Mouse (Mus musculus): ENCODE results near the gene Meox1. TPM values are rescaled to one million over a fixed set of nuclear protein-coding genes. Genes with fewer than 3 reads are reported as not detected.

The Meox1 gene
- total RNA-seq (2022), result 1 to 10 TPM; 3.7 to 6.6 (median 6.3) TPM

GRCm38 (mm10) chr11:101894204-101894603 lies at the start of gene Meox1:
Gene Meox1 (minus strand): TSS chr11:101894374.
- DNase-seq (ENCODE audit: low spot score), result no peak

- DNase-seq (ENCODE audit: low spot score), result no peak
These were observed 48.9 kb upstream of the Meox1 start for GRCm38 (mm10) chr11:101943055-101943454.

- DNase-seq (ENCODE audit: low spot score), result no peak
These were observed 42.9 kb upstream of the Meox1 start for GRCm38 (mm10) chr11:101937108-101937507.

- no peak for DNase-seq (ENCODE audit: low spot score)
These were observed 42.2 kb upstream of the Meox1 start for GRCm38 (mm10) chr11:101936421-101936820.

- DNase-seq (ENCODE audit: low spot score), result no peak
These were observed 41.6 kb upstream of the Meox1 start for GRCm38 (mm10) chr11:101935743-101936142.

- DNase-seq (ENCODE audit: low spot score), result no peak
These were observed 37.8 kb upstream of the Meox1 start for GRCm38 (mm10) chr11:101931978-101932377.

- DNase-seq (ENCODE audit: low spot score), result no peak
These were observed 34.0 kb upstream of the Meox1 start for GRCm38 (mm10) chr11:101928030-101928762.

- no peak for DNase-seq (ENCODE audit: low spot score)
These were observed 32.9 kb upstream of the Meox1 start for GRCm38 (mm10) chr11:101926951-101927589.

- DNase-seq (ENCODE audit: low spot score), result no peak
These were observed 31.5 kb upstream of the Meox1 start for GRCm38 (mm10) chr11:101925636-101926035.

GRCm38 (mm10) chr11:101924441-101924976 lies 30.3 kb upstream of the Meox1 start:
- no peak for DNase-seq (ENCODE audit: low spot score)

GRCm38 (mm10) chr11:101923988-101924387 lies 29.8 kb upstream of the Meox1 start:
- DNase-seq (ENCODE audit: low spot score), result no peak

- peak; percentile 46 for DNase-seq (ENCODE audit: low spot score)
These were observed 27.3 kb upstream of the Meox1 start for GRCm38 (mm10) chr11:101921361-101921952.

GRCm38 (mm10) chr11:101919660-101920059 lies 25.5 kb upstream of the Meox1 start:
- peak; percentile 88 for DNase-seq (ENCODE audit: low spot score)

GRCm38 (mm10) chr11:101918609-101919008 lies 24.4 kb upstream of the Meox1 start:
- no peak for DNase-seq (ENCODE audit: low spot score)

GRCm38 (mm10) chr11:101916772-101917171 lies 22.6 kb upstream of the Meox1 start:
- DNase-seq (ENCODE audit: low spot score), result no peak

GRCm38 (mm10) chr11:101913591-101913990 lies 19.4 kb upstream of the Meox1 start:
- no peak for DNase-seq (ENCODE audit: low spot score)

GRCm38 (mm10) chr11:101911855-101912579 lies 17.8 kb upstream of the Meox1 start:
- DNase-seq (ENCODE audit: low spot score), result no peak

GRCm38 (mm10) chr11:101910230-101910946 lies 16.2 kb upstream of the Meox1 start:
- peak; percentile 87 for DNase-seq (ENCODE audit: low spot score)

- no peak for DNase-seq (ENCODE audit: low spot score)
These were observed 14.6 kb upstream of the Meox1 start for GRCm38 (mm10) chr11:101908777-101909176.

GRCm38 (mm10) chr11:101905115-101905514 lies 10.9 kb upstream of the Meox1 start:
- peak; percentile 88 for DNase-seq (ENCODE audit: low spot score)

- no peak for DNase-seq (ENCODE audit: low spot score)
These were observed 7.1 kb upstream of the Meox1 start for GRCm38 (mm10) chr11:101901309-101901708.
